Mouse (Mus musculus): ENCODE results near the gene Prkar2b.

The Prkar2b gene

DNA sequence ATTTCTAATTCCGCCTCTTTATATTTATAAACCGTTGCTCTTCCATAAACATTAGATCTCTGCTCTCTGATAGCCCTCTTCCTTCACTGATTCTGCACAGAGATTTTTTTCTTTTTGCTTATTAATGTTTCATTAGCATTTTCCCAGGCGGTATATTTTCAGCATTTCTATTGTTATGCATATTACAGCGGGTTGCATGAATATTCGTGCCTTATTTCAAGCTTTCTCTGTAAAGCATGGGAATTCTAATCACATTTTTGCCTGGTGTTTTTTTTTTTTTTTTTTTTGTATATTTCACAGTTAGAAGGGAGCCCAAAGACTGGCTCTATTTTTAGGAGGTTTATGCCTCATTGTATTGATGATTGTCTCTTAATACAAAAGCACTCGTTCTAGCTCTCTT lies 13.2 kb upstream of the Prkar2b start:
- CTCF ChIA-PET: no interaction called here
- POLR2A ChIA-PET: no interaction called here

DNA sequence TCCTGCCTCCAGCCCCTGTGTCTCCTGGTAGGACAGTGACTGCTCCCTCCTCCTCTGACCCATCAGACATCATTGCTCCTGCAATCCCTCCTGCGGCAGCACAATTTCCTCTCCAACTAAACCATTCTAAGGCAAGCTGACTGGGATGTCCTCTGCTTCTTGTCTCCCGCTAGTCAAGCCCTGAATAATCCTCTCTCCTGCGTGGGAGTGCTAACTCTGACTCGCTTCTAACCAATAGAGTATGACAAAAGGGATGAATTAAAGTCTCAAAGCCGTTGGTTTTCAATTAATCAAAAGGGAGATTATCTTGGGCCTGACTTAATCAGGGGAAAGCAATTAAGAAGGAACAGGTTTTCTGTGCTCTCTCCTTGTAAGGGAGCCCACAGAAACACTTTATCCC lies 4.9 kb upstream of the Prkar2b start:
- ChIA-PET POLR2A (no interaction called here), CTCF (no interaction called here)

DNA sequence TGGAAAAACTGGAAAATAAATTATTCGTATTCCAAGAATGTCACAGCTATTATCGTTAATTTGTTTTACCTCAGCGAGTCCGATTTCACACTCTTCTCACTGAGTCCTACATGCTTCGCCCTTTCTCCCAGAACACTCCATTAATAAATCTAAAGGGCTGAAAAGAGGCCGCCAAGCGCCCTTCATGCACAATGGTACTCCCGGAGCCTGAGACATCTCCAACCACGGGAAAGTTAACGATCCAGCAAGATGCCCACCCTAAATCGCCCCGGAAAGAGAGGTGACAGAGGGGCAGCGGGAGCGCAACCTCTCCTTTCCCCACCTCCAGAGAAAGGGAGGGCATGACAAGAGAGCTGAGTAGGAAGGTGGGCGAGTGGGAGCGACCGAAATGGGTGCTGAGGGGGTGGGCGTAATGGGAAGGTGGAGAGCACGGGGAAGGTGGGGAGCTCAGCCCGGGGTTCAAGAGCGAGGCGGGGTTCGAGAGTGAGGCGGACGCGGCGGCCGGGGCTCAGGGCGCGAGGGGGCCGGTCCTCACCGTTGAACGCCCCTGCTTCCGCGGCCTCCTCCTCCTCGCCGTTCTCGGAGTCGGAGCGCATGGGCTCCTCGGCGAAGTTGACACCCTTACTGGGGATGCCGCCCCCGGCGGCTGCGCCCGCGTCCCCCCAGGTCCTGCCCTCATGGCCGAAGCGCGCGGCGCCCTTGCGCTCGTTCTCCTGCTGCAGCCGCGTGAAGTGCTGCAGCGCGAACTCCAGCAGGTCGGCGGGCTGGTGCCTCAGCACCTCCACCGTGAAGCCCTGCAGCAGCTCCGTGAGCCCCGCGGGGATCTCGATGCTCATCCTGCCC lies 628 bp downstream of the Prkar2b start:
- POLR2A ChIA-PET: interaction anchor here (0.6 to 3.4 kb wide), 17 partner anchors 8 to 502 kb away, joined by 3 to 27 read pairs (median 3); partner anchors contain the start of gene Hbp1 (in 3 of the 4)
- CTCF ChIA-PET: interaction anchor here in 1 of 4 experiments (0.6 kb wide), 1 partner anchor 317 kb away, joined by 7 read pairs; no protein-coding TSS in a partner anchor

DNA sequence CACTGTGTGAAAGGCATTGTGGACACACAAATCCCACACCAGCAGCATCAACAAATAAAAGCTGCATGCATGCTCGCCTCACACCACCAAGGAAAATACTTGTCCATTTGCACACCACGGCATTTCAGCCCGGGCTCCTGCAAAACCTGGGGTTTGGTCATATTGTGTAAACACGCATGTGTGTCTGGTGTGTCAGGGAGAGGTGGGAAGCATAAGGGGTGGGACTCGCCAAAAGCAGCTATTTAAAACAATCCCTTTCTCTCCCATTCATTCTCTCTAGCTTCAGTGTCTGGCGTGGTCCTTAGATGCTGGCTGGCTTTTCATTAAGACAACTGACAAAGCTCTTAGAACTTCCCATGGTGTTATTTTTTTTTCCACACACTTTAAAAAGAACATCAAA lies 1.4 kb downstream of the Prkar2b start:
- ChIA-PET CTCF (no interaction called here), POLR2A (interaction anchor here in 2 of 4 experiments (0.9 to 3.4 kb wide), 8 partner anchors 7 to 110 kb away, joined by 3 to 27 read pairs (median 3); partner anchors contain the start of gene Hbp1 (in 2 of the 2))

DNA sequence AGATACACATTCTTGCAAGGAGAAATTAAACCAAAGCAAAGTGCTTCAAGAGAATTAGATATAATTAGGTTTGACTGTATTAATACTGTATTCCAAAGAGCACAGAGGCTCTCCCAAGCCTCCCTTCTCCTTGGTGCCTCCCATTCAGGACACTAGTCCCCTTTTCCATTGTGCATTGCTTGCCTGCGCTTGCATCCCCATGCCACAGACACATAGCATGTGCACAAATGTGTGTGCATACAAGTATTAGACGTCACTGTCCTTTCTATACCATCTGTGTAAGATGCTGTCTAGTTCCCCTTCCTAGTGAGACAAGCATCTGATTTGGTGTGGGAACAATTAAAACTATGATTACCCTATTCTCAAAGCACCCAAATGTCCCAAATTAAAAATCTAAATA lies 2.0 kb downstream of the Prkar2b start:
- ChIA-PET CTCF (no interaction called here), POLR2A (interaction anchor here in 2 of 4 experiments (1.0 to 3.4 kb wide), 6 partner anchors 8 to 109 kb away, joined by 3 to 27 read pairs (median 3); partner anchors contain the start of gene Hbp1 (in 2 of the 2))

DNA sequence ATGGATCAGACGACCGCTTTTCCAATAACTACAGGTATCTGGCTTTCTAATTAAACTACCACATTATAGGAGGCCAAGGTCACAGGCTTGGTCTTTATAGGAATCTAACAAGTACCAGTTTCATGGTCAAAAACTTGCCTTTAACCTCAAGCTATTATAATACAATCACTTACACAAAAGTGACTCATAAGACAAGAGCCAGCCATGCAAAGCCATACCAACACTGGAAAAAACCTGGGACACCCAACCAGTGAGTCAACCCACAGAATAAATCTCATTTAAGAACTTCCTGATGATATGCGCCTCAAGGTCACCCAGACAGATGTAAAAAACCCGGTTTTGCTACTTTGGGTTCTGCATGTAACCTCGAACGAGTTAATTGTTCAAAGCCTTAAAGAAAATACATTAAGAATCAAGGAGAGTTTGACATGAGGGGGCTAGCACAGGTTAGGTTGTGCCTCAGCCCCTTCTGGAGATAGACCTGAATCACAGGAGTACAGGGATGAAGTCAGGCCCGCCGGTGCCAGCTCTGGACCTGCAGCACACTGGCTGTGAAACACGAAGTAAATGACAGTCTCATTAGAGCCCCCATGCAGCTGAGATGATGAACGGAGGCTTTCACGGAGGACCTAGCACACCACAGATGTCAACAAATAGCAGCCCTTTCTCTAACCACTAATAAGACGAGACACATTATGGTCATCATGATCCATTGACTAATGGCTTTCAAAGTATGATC lies 3.5 kb downstream of the Prkar2b start:
- ChIA-PET POLR2A (interaction anchor here in 1 of 4 experiments (1.1 kb wide), 1 partner anchor 16 kb away, joined by 3 read pairs; no protein-coding TSS in a partner anchor), CTCF (no interaction called here)

DNA sequence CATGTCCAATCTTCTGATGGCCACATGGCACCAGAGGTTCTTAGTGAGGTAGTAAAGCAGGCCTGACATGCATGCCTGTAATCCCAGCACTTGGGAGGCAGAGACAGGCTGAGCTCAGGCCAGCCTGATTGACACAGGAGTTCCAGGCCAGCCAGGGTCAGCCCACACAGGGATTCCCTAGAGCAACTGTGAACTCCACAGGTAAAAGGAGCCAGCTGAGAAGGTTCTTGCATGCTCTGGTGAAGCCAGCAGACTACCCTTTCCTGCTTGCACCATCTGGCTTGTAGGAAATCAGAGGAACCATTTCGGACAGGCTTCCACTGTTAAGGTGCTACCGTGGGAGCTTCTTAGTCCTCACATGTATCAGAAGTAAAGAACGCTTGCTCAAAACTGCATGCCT lies 5.3 kb downstream of the Prkar2b start:
- POLR2A ChIA-PET: no interaction called here

DNA sequence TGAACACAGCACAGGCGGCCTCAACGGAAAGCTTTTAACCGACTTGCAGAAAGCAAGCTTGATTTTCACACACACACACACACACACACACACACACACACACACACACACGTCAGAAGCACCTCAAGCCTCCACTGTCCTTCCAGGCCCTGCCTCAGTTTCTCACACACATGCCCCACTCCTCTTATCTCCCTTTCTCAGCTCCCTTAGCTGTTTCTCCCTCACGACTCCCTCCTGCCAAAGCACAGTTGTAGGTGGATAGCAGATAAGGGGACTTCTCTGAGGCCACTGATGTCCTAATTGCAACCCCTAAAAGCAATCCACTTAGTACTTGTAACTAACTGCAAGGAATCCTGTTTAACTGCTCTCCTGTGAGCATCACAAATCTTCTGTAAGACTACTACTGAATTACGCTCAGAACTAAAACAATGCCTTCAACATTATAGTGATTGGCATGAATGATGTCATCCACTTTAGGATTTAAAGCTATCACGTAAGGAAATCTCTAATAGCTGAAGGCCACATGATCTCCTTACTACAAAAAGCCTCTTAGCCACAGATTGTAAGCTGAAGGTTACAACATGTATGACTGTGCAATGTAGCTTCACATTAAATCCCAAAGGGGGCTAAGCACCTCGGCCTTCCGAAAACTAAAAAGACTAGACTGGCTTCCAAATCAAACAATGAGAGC lies 6.5 kb downstream of the Prkar2b start:
- POLR2A ChIA-PET: interaction anchor here in 2 of 4 experiments (0.7 to 1.1 kb wide), 2 partner anchors 108 to 467 kb away, joined by 3 to 10 read pairs; no protein-coding TSS in a partner anchor
- CTCF ChIA-PET: no interaction called here

More for the DNA sequence above, 5.3 kb downstream of the Prkar2b start:
- CTCF ChIA-PET: no interaction called here

DNA sequence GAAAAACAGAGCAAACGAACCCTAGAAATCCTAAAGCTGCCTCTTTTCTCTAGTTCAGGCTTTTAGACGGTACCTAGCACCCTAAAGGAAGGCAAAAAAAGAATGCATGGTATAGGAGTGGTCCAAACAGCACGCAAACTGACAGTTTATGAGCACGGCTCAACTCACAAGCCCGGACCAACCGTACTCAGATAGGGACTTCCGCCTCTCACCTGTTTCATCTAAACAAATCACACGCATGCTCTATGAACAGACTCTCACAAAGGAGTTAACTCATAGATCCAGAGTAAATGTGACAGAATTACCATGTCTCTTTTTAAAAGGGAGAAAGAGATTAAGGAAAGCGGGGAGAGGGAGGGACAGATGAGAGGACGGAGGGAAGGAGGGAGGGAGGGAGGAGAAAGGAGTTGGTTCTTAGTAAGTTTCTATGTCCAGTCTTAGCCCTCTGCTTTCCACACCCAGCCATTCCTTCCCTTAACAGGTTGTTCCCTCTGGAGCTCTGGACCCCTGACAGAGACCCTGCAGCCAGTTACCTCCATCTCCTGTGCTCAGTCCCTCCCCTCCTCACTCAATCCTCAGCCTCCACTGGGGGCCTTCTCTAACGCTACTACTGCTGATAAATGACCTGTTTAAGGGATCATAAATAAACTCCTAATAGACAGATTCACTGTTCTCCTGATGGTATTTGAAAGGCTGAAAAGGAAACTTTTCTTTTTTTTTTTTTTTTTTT lies 7.3 kb downstream of the Prkar2b start:
- POLR2A ChIA-PET: interaction anchor here in 2 of 4 experiments (0.7 to 1.1 kb wide), 2 partner anchors 107 to 466 kb away, joined by 3 to 10 read pairs; no protein-coding TSS in a partner anchor
- CTCF ChIA-PET: no interaction called here

DNA sequence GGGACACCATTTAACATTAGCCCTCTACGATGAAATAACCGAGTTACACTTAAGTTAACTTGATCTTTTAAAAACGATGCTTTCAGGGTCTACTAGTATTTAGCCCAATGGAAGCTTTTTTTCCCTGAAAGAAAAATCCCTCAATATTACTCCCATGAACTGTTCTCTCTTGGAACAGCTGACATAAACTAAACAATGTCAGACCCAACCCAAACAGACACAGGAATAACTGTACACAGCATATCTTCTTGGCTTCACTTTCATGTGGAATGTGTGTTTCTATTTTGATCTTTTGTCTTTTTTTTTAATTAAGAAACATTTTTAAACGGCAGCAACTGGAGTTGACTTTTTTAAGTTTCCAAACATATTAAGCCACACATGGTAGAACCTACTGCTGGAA lies 8.2 kb downstream of the Prkar2b start:
- ChIA-PET CTCF (no interaction called here), POLR2A (interaction anchor here in 1 of 4 experiments (1.1 kb wide), 1 partner anchor 7 kb away, joined by 3 read pairs; no protein-coding TSS in a partner anchor)

DNA sequence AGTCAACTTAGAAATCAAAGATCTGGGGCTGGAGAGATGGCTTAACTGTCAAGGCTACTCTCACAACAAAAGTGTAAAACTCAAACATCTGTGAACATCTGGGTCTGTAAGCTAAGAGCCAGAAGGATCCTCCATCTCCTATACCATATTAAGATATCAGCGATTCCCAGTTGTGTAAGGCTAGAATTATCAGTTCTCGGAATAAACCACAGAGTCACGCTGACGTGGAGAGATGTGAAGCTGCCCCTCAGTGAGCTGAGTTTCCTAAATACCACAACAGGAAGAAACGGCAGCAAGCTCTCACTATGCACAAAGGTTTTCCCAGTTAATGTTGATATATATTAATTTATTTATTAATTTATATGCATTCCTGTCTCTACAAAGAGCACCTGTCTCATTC lies 10.9 kb downstream of the Prkar2b start:
- ChIA-PET CTCF (interaction anchor here in 1 of 4 experiments (0.6 kb wide), 1 partner anchor 198 kb away, joined by 3 read pairs; no protein-coding TSS in a partner anchor), POLR2A (interaction anchor here in 3 of 4 experiments (0.5 to 1.5 kb wide), 4 partner anchors 10 to 369 kb away, joined by 3 to 5 read pairs (median 3); no protein-coding TSS in a partner anchor)

DNA sequence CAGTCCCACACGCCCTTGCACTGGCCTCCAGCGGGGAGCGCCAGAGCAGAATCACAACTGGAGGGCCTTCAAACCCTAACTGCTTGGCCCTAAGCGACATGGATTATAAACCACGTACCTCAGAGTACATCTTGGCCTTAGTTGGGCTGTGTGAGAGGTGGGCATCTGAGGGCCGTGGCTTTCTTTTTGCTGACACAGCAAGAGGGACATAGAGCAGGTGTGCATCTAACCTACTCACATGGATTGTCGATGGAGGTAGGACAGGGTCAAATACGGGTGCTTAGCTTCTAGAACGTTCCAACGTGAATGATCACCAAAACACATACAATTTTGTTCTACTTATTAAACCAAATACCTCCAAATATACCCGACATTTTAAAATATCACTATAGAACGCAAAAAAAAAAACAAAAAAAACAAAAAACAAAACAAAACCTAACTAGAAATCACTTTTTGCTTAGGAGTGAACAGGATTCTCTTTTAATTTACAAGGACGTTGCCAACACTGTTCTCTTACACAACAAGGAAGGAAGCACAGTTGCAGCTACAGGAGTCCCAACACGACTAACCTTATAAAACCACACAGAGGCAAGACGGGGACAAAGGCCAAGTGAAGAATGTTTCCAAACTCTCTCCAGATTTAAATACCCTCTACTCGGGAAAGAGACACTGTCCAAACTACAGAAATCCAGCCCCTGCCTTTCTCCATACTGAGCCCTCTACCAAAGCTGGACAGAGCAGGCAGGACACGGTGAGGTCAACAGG lies 15.3 kb downstream of the Prkar2b start:
- POLR2A ChIA-PET: no interaction called here
- CTCF ChIA-PET: interaction anchor here in 1 of 4 experiments (0.6 kb wide), 1 partner anchor 302 kb away, joined by 3 read pairs; no protein-coding TSS in a partner anchor

DNA sequence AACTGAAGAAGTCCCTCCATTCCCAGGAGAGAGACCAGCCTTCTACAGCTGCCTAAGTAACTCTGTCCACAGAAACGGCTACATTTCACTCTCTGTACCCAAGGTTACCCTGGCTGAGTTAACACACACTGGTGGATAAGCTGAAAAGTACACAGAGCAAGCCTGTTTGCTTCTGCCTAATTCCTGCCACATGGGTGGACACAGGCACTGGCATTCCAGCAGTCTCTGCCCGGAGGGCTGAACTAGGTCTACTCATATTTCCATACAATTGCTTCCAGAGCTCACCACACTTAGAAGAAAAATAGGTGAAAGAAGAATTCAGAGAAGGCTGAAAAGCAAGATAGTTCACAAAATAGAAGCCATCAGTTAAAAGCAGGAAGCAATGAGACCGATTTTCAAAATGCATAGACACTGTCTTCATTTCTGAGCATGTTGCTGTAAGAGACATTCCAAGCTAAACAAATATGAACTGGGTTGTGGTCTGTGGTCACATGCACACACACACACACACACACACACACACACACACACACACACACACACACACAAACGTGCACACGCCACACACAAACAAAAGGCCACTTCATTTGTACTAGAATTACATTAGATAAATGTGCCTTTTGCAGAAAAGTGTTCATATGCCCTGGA lies 16.5 kb downstream of the Prkar2b start:
- CTCF ChIA-PET: interaction anchor here in 2 of 4 experiments (0.6 to 0.7 kb wide), 2 partner anchors 52 to 697 kb away, joined by 3 to 4 read pairs; no protein-coding TSS in a partner anchor
- POLR2A ChIA-PET: interaction anchor here in 1 of 4 experiments (0.7 kb wide), 1 partner anchor 66 kb away, joined by 3 read pairs; no protein-coding TSS in a partner anchor

DNA sequence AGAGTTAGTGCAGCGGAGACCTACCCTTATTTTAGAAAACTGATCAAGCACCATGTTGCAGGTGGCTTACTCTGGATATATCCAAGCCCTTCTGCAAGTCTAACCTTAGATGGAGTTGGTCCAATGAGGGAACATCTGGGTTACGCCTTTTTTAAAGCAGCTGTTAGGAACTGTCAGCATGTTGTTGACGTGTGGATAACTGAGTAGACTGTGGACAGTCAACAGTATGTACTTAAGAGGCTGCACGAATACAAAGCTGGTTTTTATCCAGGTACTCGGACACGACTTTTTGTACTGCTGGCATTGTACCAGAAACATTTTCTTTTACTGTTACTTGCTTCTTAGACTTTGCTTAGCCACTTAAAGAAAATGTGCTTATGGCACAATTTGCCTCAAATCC lies 27.6 kb downstream of the Prkar2b start:
- ChIA-PET CTCF (no interaction called here), POLR2A (interaction anchor here in 1 of 4 experiments (0.6 kb wide), 1 partner anchor 207 kb away, joined by 4 read pairs; no protein-coding TSS in a partner anchor)

DNA sequence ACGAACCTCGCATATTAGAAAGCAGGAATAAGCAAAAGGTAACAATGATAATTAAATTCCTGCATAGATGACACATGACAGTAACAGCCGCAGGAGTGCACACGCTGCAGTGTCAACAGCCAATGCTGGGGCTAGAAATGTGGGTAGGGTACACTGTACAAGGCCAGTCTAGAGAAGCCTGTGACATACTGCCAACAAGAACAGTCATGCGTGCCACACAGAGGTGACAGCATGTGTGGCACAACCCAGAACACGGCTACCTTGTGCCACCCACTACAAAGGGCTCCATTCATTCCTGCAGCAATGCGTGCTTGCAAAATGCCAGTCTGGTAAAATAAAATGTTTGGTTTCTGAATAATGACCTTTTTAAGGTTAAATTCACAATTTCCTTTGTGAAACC lies 28.2 kb downstream of the Prkar2b start:
- ChIA-PET CTCF (no interaction called here), POLR2A (no interaction called here)

DNA sequence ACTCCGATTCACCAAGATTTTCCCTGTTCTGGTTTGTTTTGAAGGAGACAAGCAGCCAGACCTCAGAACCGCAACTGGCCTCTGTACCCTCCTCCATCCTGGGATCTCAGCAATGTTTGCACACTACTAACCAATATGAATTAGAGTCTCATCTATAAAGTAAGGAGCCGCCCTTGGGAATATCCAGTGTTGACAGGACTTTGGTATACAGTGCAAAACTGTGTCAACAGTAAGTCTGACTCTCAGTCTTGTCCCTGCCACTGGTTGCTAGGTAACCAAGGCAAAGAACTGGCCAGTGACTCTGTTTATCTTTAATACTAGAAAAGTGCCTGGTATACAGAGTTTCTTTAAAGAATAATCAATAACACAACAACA lies 42.7 kb downstream of the Prkar2b start:
- POLR2A ChIA-PET: no interaction called here
- CTCF ChIA-PET: no interaction called here

DNA sequence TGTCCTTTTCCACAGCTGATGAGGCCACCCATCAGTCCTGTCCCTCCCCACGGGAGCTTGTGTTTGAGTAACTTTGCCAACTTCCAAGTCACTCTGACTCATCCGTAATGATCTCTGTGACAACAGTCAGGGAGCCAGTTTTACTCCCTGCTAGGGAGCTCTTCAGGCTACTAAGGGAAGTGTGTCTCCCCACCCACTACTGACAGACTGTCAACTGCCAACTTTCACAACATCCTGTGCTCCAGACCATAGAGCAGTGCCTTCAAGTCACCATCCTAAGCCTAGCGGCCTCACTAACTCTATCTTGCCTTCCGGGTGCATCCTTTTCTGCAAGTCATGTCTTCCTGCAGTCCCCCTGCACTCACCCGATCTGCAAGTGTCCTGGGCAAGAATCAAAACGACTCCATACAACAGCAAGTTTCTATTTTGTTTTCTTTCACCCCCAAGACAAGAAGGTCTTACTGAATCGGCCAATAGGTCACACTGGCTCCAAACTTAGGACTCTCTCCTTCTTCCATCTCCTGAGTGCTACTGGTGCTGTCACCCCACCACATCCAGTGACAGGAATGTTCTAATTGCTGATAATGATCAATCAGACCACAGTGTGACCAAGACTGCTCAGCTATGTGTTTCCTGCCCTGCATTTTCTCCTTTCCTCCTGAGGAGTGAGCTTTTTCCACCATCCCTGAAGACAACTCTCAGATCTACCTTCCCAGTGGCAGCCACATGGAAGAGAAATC lies 43.3 kb downstream of the Prkar2b start:
- ChIA-PET CTCF (no interaction called here), POLR2A (no interaction called here)

All from embryonic stem cell, embryonic (primary cell).